Mouse (Mus musculus) bone marrow, adult 2 months (tissue): ENCODE data around the gene Stat3.

ENCODE experiments used
- CTCF ChIP-seq: fragments of 200-500 bp; IDR thresholded peaks from 2 replicates; pipeline ENCODE4 v1.5.1; 2011; ENCODE audit warnings: low read length, control low read depth; ENCODE audit not compliant: control insufficient read depth, insufficient read depth
- POLR2A ChIP-seq: fragments of 200-500 bp; IDR thresholded peaks from 2 replicates; pipeline ENCODE4 v1.6.1; 2011; ENCODE audit warnings: low read depth, mild to moderate bottlenecking, control low read depth, low read length, borderline replicate concordance; ENCODE audit not compliant: control insufficient read depth

DNA sequence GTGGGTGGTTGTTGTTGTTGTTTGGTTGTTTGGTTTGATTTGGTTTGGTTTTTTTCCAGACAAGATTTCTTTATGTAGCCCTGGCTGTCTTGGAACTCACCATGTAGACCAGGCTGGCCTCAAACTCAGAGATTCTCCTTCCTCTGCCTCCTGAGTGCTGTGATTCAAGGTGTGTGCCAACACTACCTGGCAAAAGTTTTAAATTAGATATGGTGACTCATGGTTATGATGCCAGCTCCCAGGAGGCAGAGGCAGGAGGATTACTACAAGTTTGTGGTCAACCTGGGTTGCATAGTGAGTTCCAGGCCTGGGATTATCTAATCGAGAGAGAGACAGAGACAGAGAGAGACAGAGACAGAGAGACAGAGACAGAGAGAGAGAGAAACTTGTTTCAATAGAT lies 41.1 kb upstream of the Stat3 start:
- TF ChIP-seq CTCF (no peak), POLR2A (no peak)
